Mouse (Mus musculus): Measurements from ENCODE around the gene Hcar2.

Hcar2 gene

GRCm38 (mm10) chr5:123865365-123865764, at the start of gene Hcar2:
Hcar2 (minus strand) TSS chr5:123865499.
- in situ Hi-C loops (cut with MseI, MboI): no loop called here

- in situ Hi-C loops (cut with MseI, MboI): no loop called here
Observed at GRCm38 (mm10) chr5:123914852-123915251, 49.6 kb upstream of the Hcar2 start.

GRCm38 (mm10) chr5:123907631-123907977, 42.3 kb upstream of the Hcar2 start:
- in situ Hi-C loops (cut with MseI, MboI): no loop called here

GRCm38 (mm10) chr5:123906976-123907630, 41.8 kb upstream of the Hcar2 start, which contains the start of gene Denr:
Denr (plus strand) TSS chr5:123907175.
- in situ Hi-C loops (cut with MseI, MboI): no loop called here

- in situ Hi-C loops (cut with MseI, MboI): no loop called here
Observed at GRCm38 (mm10) chr5:123906146-123906975, 41.1 kb upstream of the Hcar2 start.

- in situ Hi-C loops (cut with MseI, MboI): no loop called here
Observed at GRCm38 (mm10) chr5:123904059-123904672, 38.9 kb upstream of the Hcar2 start.

GRCm38 (mm10) chr5:123897352-123897751, 32.1 kb upstream of the Hcar2 start:
- in situ Hi-C loops (cut with MseI, MboI): no loop called here

- in situ Hi-C loops (cut with MseI, MboI): no loop called here
Observed at GRCm38 (mm10) chr5:123896395-123896794, 31.1 kb upstream of the Hcar2 start.

GRCm38 (mm10) chr5:123893520-123893919, 28.2 kb upstream of the Hcar2 start:
- in situ Hi-C loops (cut with MseI, MboI): no loop called here

GRCm38 (mm10) chr5:123891669-123892068, 26.4 kb upstream of the Hcar2 start:
- in situ Hi-C loops (cut with MseI, MboI): no loop called here

GRCm38 (mm10) chr5:123890987-123891386, 25.7 kb upstream of the Hcar2 start:
- in situ Hi-C loops (cut with MseI, MboI): no loop called here

GRCm38 (mm10) chr5:123890312-123890711, 25.0 kb upstream of the Hcar2 start:
- in situ Hi-C loops (cut with MseI, MboI): no loop called here

- in situ Hi-C loops (cut with MseI, MboI): no loop called here
Observed at GRCm38 (mm10) chr5:123886365-123886764, 21.1 kb upstream of the Hcar2 start.

- in situ Hi-C loops (cut with MseI, MboI): no loop called here
Observed at GRCm38 (mm10) chr5:123884332-123884731, 19.0 kb upstream of the Hcar2 start.

GRCm38 (mm10) chr5:123883891-123884290, 18.6 kb upstream of the Hcar2 start:
- in situ Hi-C loops (cut with MseI, MboI): no loop called here

GRCm38 (mm10) chr5:123880778-123881177, 15.5 kb upstream of the Hcar2 start:
- in situ Hi-C loops (cut with MseI, MboI): no loop called here

- in situ Hi-C loops (cut with MseI, MboI): no loop called here
Observed at GRCm38 (mm10) chr5:123879928-123880327, 14.6 kb upstream of the Hcar2 start, which contains the start of gene Hcar1. Hcar1 (minus strand) TSS chr5:123880020.

- in situ Hi-C loops (cut with MseI, MboI): no loop called here
Observed at GRCm38 (mm10) chr5:123878056-123878455, 12.8 kb upstream of the Hcar2 start.

GRCm38 (mm10) chr5:123874177-123874576, 8.9 kb upstream of the Hcar2 start:
- in situ Hi-C loops (cut with MseI, MboI): no loop called here

- in situ Hi-C loops (cut with MseI, MboI): no loop called here
Observed at GRCm38 (mm10) chr5:123869615-123870014, 4.3 kb upstream of the Hcar2 start.

- in situ Hi-C loops (cut with MseI, MboI): no loop called here
Observed at GRCm38 (mm10) chr5:123866457-123866856, 1.2 kb upstream of the Hcar2 start.

GRCm38 (mm10) chr5:123863934-123864333, 1.4 kb downstream of the Hcar2 start:
- in situ Hi-C loops (cut with MseI, MboI): no loop called here

All from mouse trophoblast stem cell (cell line).